Mouse (Mus musculus) midbrain, embryonic 10.5 days (tissue): ENCODE results near the gene Klhl2. TPM values are rescaled to one million over a fixed set of nuclear protein-coding genes. Genes with fewer than 3 reads are reported as not detected.

Experiments used
- DNase-seq: peaks from one replicate; pipeline ENCODE4 v3.0.0-alpha.2; 2017; ENCODE audit warnings: low spot score
- H3K27ac ChIP-seq: fragments of 300-500 bp; sonication (generic); replicated peaks from 2 replicates; pipeline ENCODE4 v1.5.1; 2016; ENCODE audit warnings: mild to moderate bottlenecking
- H3K27me3 ChIP-seq: fragments of 300-500 bp; sonication (generic); 2 replicates; pipeline ENCODE4 v1.6.1; 2016; ENCODE audit warnings: low read depth, mild to moderate bottlenecking; ENCODE audit not compliant: poor library complexity, severe bottlenecking
- H3K36me3 ChIP-seq: fragments of 300-500 bp; sonication (generic); 2 replicates; pipeline ENCODE4 v1.6.1; 2016; ENCODE audit warnings: mild to moderate bottlenecking, moderate library complexity
- H3K4me1 ChIP-seq: fragments of 300-500 bp; sonication (generic); 2 replicates; pipeline ENCODE4 v1.6.1; 2016
- H3K4me3 ChIP-seq: fragments of 300-500 bp; sonication (generic); 2 replicates; pipeline ENCODE4 v1.5.1; 2016; ENCODE audit warnings: mild to moderate bottlenecking, moderate library complexity
- H3K9me3 ChIP-seq: fragments of 300-500 bp; sonication (generic); replicated peaks from 2 replicates; pipeline ENCODE4 v1.6.1; 2016; ENCODE audit warnings: mild to moderate bottlenecking
- WGBS: fragments of 180-500 bp; shearing (Covaris S2); methylation state at CpG from one replicate; pipeline ENCODE4 v1.1.7; 2016; 5-methylcytosine and 5-hydroxymethylcytosine counted together
- polyA plus RNA-seq: library from polyadenylated mRNA; unstranded; fragments of >200 nt; fragmentation: Nextera tagmentation; extraction: Ambion mirVana; gene quantifications from 2 replicates; pipeline ENCODE4 v1.2.1, GENCODE M21; 2016

Klhl2 gene
- polyA plus RNA-seq, 1 experiment from 2014 or later: 9.3 TPM

DNA sequence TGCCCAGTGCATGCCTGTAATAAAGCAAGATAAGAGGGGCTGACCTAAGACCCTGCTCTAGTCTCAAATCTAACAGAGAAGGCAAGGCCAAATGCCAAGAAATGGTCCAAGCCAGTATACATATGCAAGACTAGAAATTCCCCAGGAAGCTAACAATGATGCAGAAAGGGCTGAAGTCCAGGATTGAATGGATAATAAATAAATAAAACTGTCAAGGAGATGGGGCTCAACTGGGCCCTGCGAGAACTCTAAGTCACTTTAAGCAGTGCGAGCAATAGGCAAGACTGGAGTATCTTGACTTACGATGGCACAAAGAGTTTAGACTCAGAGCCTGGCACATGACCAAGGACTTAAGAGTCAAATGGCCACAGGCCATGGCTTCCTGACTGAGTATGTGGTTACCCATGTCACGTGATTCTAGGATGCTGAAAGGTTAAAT is 5.8 kb downstream of the Klhl2 start:
- Histone ChIP-seq H3K9me3 (no peaks in the 10 kb centered on the region), H3K36me3 (no peaks in the 10 kb centered on the region), H3K4me1 (peaks cover 31% of the 10 kb centered on the region), H3K4me3 (no peak overlapping the region), H3K27me3 (no peaks in the 10 kb centered on the region), H3K27ac (no peak overlapping the region)
- WGBS: 98% methylated on average over 4 of the region's 4 CpGs
- no peak for DNase-seq

DNA sequence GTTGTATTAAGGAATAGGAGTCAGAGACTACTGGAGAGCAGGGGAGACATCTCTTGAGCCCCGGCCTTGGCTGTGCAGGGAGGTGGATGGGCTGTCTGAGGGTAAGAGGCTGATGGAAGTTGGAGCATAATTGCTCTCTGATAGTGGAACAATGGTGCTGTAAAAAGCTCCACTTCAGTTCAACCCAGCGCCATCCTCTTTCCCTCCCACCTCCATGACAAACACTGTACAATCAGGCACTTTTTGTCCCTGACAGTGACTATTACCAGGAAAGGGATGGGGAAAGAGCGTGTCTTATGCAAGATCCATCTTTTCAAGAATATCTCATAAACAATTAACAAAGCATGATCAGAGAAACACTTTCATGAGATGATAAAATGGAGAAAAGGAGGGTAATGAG is 6.6 kb downstream of the Klhl2 start:
- no peak overlapping the region for H3K4me3 ChIP-seq
- H3K9me3 ChIP-seq: no peaks in the 10 kb centered on the region
- no peak for DNase-seq
- H3K36me3 ChIP-seq: no peaks in the 10 kb centered on the region
- H3K27ac ChIP-seq: no peak overlapping the region
- H3K4me1 ChIP-seq: peaks cover 23% of the 10 kb centered on the region
- 95% methylated on average over 3 of the region's 3 CpGs for WGBS
- no peaks in the 10 kb centered on the region for H3K27me3 ChIP-seq

DNA sequence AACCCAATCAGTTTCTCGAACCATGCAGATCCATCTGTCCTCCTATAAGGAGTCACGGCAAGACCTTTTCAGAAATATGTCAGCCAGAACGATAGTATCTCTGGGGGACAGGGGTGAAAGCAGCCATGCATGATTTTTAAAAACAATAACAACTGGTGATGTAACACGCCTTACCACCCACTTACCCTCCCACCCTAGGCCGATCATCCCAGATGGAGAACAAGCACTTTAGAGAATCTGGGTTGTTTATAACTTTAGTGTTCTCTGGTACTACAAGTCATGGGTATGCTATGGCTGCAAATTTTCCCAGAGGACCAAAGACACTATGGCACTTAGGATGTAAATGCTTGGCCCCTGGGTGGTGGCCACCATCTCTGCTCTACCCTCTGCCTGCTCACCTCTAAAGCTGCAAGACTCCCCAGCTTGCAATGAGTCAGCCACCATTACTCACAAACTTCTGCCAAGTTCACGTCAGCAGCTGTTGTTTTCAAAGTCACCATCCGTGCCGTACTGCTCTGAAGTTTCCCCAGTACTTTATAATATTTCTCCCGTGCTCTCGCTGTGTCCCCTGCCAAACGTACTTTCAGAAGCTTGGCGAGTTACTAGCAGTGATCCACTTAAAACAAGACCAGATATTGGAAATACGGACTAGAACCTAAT is 7.9 kb downstream of the Klhl2 start:
- Histone ChIP-seq H3K36me3 (no peaks in the 10 kb centered on the region), H3K4me1 (peaks cover 13% of the 10 kb centered on the region), H3K27ac (no peak overlapping the region), H3K27me3 (no peaks in the 10 kb centered on the region), H3K9me3 (no peaks in the 10 kb centered on the region), H3K4me3 (no peak overlapping the region)
- WGBS: 92% methylated on average over 13 of the region's 13 CpGs
- no peak for DNase-seq

- H3K36me3 ChIP-seq: no peaks in the 10 kb centered on the region
- H3K27ac ChIP-seq: no peak overlapping the region
- no peak for DNase-seq
- WGBS: 69% methylated on average over 6 of the region's 6 CpGs
- H3K4me1 ChIP-seq: peaks cover 15% of the 10 kb centered on the region
- H3K4me3 ChIP-seq: no peak overlapping the region
- no peaks in the 10 kb centered on the region for H3K9me3 ChIP-seq
- H3K27me3 ChIP-seq: no peaks in the 10 kb centered on the region
Observed at GRCm38 (mm10) chr8:64839628-64840027, 10.2 kb downstream of the Klhl2 start.

DNA sequence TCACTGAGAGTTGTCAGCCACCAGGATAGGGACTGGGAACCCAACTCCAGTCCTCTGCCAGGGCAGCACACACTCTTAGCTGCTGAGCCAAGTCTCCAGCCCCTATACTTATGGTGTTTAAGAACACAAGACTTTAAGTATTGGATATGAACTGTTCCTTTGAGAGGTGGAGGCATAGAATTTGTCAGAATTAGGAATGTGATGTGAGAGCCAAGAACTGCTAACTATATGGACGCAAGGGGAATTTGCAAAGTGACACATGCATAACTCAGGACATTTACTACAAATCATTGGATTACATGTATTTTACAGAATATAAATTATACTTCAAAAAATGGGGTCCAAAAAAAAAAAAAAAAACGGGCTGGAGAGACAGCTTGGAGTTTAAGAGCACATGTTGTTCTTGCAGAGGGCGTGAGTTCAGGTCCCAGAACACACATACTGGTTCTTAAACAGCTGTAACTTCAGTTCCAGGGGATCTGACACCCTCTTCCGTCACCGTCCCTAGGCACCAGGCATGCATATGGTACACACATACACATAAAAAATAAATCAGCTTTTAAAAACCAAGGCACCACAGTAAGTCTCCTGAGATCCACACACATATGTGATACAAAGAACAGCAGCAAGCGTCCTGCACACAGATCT is 14.2 kb downstream of the Klhl2 start:
- Histone ChIP-seq H3K4me3 (no peak overlapping the region), H3K27ac (no peak overlapping the region), H3K4me1 (peaks cover 30% of the 10 kb centered on the region), H3K9me3 (no peaks in the 10 kb centered on the region), H3K27me3 (no peaks in the 10 kb centered on the region), H3K36me3 (peaks cover 29% of the 10 kb centered on the region)
- DNase-seq: no peak
- 83% methylated on average over 6 of the region's 6 CpGs for WGBS

- Histone ChIP-seq H3K4me3 (no peak overlapping the region), H3K36me3 (peaks cover 40% of the 10 kb centered on the region), H3K9me3 (no peaks in the 10 kb centered on the region; the same call in 1 of the 2 replicates), H3K27me3 (no peaks in the 10 kb centered on the region), H3K4me1 (peaks cover 22% of the 10 kb centered on the region), H3K27ac (peak overlapping the region; percentile 30; the same call in 1 of the 2 replicates)
- no peak for DNase-seq
- 37% methylated on average over 27 of the region's 27 CpGs for whole genome bisulfite sequencing
Observed at GRCm38 (mm10) chr8:64834071-64834877, 15.5 kb downstream of the Klhl2 start.

DNA sequence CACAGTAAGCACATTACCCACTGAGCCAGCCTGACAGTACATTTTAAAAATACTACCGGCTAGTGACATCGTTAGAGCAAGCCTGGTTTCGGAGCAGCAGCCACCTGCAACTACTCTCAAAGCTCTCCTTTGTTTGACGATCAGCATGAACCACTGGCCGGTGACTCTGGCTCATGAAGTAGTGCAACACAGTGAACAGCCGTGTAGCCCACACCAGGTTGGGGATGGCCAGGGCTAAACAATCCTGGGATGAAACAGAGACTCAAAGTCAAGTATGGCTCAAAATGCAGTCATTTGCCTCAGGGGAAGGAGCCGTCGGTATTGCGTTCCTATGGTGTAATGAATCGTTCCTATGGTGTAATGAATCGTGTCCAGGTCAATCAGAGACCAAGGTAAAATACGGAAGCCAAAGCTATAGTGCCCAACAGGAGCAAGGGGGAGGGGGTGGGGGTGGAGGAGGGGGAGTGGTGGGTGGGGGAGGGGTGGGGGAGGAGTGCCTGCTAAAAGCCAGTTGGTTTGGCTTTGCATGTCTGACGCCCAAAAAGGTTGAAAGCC is 17.2 kb downstream of the Klhl2 start:
- H3K27me3 ChIP-seq: no peaks in the 10 kb centered on the region
- no peak for DNase-seq
- no peak overlapping the region for H3K4me3 ChIP-seq
- WGBS: 84% methylated on average over 13 of the region's 13 CpGs
- no peak overlapping the region for H3K27ac ChIP-seq
- no peaks in the 10 kb centered on the region; the same call in 1 of the 2 replicates for H3K9me3 ChIP-seq
- peaks cover 21% of the 10 kb centered on the region for H3K4me1 ChIP-seq
- H3K36me3 ChIP-seq: peaks cover 57% of the 10 kb centered on the region

DNA sequence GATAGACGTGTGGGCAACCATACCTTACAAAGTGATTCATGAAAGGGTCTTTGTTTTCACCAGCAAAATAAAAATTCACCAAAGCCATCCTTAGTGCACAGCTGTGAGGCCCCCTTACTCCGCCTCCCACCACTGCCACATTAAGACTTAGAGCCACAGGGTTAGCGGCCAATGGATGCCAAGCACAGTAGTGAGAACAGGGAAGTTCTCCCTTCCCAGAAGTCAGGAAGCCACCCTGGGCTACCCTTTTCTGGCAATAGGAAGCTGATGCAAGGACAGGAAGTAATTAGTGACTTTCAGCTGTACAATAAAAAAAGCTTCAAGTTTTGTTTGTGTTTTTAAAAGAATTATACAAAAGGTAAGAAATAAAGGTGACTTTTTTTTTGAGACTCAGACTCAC is 18.2 kb downstream of the Klhl2 start:
- Histone ChIP-seq H3K4me1 (peaks cover 19% of the 10 kb centered on the region), H3K27ac (no peak overlapping the region), H3K36me3 (peaks cover 61% of the 10 kb centered on the region), H3K9me3 (no peaks in the 10 kb centered on the region; the same call in 1 of the 2 replicates), H3K27me3 (no peaks in the 10 kb centered on the region), H3K4me3 (no peak overlapping the region)
- no peak for DNase-seq
- 89% methylated on average over 3 of the region's 3 CpGs for WGBS

DNA sequence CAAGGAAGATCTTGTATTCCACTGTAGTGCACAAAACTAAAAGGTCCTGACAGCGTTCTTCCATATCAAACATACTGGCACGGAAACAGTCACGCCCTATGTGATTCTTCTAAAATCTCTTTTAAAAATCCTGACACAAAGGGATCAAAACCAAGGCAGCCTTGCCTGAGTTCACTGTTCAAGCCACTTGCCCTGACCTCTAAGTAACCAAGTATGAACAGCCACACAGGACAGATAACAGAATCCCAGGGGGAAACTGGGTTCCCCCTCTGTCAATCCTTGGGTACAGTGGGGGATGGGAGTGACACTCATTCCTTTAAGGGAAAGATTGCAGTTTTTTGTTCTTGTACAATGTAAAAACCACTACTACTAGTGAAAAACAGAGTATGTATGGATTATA is 19.9 kb downstream of the Klhl2 start:
- H3K36me3 ChIP-seq: peaks cover 69% of the 10 kb centered on the region
- DNase-seq: no peak
- no peak overlapping the region for H3K4me3 ChIP-seq
- H3K4me1 ChIP-seq: peaks cover 18% of the 10 kb centered on the region
- H3K27ac ChIP-seq: no peak overlapping the region
- H3K9me3 ChIP-seq: no peaks in the 10 kb centered on the region; the same call in 1 of the 2 replicates
- 90% methylated on average over 3 of the region's 3 CpGs for WGBS
- no peaks in the 10 kb centered on the region for H3K27me3 ChIP-seq

- H3K9me3 ChIP-seq: no peaks in the 10 kb centered on the region; the same call in 1 of the 2 replicates
- H3K36me3 ChIP-seq: peaks cover 69% of the 10 kb centered on the region
- 96% methylated on average over 9 of the region's 9 CpGs for WGBS
- no peaks in the 10 kb centered on the region for H3K27me3 ChIP-seq
- H3K4me3 ChIP-seq: no peak overlapping the region
- no peak overlapping the region for H3K27ac ChIP-seq
- H3K4me1 ChIP-seq: peaks cover 12% of the 10 kb centered on the region
- DNase-seq: no peak
Observed at GRCm38 (mm10) chr8:64829391-64829790, 20.4 kb downstream of the Klhl2 start.

DNA sequence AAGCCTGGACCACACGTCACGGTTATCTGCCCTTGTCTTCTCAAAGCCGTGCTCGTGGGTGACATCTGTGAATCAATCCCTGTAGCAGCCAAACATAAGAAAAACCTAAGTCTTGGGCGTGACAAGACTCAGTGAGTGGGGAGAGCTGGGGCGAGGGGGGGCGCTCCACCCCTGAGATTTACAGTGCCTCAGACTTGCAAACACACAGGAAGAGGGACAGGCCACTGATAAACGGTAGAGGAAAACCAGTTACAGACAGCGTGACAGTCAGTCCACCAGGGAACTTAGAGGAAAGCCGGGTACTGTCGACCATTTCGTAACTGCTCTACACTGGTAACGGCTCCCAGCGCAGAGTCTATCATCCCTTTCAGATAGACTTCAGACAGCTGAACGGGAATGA is 21.4 kb downstream of the Klhl2 start:
- Histone ChIP-seq H3K27me3 (no peaks in the 10 kb centered on the region), H3K36me3 (peaks cover 65% of the 10 kb centered on the region), H3K9me3 (no peaks in the 10 kb centered on the region; the same call in 1 of the 2 replicates), H3K27ac (no peak overlapping the region), H3K4me3 (no peak overlapping the region), H3K4me1 (peaks cover 5% of the 10 kb centered on the region; the same call in 1 of the 2 replicates)
- WGBS: 95% methylated on average over 15 of the region's 15 CpGs
- DNase-seq: no peak

DNA sequence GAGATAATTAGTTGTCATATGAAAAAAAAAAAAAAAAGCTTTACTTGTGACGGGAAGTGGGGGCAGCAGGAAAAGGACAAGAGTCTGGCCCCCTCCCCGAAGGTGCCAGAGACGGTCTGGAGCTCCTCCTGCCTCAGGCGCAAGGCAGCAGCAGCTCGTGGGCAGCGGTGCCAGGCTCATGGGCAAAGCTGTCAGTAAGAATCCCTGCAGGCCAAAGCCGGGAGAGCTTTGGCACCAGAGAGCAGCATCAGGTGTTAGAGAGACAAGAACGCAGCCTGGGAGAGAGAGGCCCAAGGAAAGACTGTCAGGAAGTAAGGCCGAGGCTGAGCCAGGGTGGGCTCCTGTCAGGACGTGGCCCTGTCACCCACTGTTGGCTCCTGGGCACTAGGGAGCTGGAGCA is 22.5 kb downstream of the Klhl2 start:
- H3K36me3 ChIP-seq: peaks cover 67% of the 10 kb centered on the region
- peaks cover 5% of the 10 kb centered on the region; the same call in 1 of the 2 replicates for H3K4me1 ChIP-seq
- H3K9me3 ChIP-seq: no peaks in the 10 kb centered on the region; the same call in 1 of the 2 replicates
- DNase-seq: no peak
- no peaks in the 10 kb centered on the region for H3K27me3 ChIP-seq
- WGBS: 92% methylated on average over 10 of the region's 10 CpGs
- H3K27ac ChIP-seq: no peak overlapping the region
- H3K4me3 ChIP-seq: no peak overlapping the region
